Mouse (Mus musculus): ENCODE results near the gene Nfe2l1. TPM values are rescaled to one million over a fixed set of nuclear protein-coding genes. Genes with fewer than 3 reads are reported as not detected.

Nfe2l1 gene
- polyA plus RNA-seq, 1 experiment from 2014 or later = 64.8 TPM

DNA sequence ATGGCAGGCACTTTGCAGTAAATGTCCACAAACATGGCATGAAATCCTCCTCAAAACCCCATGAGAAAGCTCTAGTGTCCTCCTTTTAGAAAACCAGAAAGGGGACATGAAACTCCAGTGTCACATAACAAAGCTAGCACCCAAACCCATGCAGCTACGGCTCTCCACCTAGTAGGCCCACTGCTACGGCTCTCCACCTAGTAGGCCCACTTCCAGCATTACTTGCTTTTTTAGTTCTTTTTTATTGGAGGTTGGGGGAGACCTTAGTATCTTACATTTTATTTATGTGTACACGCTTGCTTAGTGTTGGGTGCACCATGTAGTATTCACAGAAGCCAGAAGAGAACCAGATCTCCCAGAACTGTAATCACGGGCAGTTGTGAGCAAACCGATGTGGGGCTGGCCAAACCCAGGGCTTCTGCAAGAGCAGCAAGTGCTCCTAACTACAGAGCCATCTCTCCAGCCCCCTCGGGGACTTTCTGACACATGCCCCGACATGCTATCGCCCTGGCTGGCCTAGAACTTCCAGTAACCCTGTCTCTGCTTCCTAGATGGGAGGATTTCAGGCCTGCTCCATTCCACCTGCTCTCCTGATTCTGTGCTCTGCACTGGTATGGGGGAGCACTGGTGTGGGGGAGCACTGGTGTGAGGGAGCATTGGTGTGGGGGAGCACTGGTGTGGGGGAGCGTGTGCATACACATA lies 58.3 kb downstream of the Nfe2l1 start:
- H3K36me3 ChIP-seq (ENCODE audit: control insufficient read depth, insufficient read depth) = peaks cover 17% of the 10 kb centered on the region

GRCm38 (mm10) chr11:96768240-96768639 lies 61.5 kb downstream of the Nfe2l1 start:
- Histone ChIP-seq H3K27ac (ENCODE audit: low read length) (peak overlapping the region; percentile 63; the same call in 1 of the 2 replicates), H3K9ac (replicated peaks; ENCODE audit: low read depth, low read length) (no peak overlapping the region), H3K27me3 (replicated peaks; ENCODE audit: control insufficient read depth, insufficient read depth, low read length) (no peaks in the 10 kb centered on the region), H3K4me1 (replicated peaks; ENCODE audit: control insufficient read depth, insufficient read depth, low read length) (peaks cover 14% of the 10 kb centered on the region), H3K4me2 (ENCODE audit: low read length) (no peak overlapping the region), H3K4me3 (replicated peaks; ENCODE audit: low read length) (no peak overlapping the region), H3K9me3 (ENCODE audit: control insufficient read depth, low read length) (no peaks in the 10 kb centered on the region), H3K36me3 (ENCODE audit: control insufficient read depth, insufficient read depth) (peaks cover 17% of the 10 kb centered on the region)
- ATAC-seq = no peak
- WGBS = 64% methylated on average over 9 of the region's 9 CpGs

More for the DNA sequence above, 58.3 kb downstream of the Nfe2l1 start:
- Histone ChIP-seq H3K4me3 (replicated peaks; ENCODE audit: low read length) (no peak overlapping the region), H3K27me3 (replicated peaks; ENCODE audit: control insufficient read depth, insufficient read depth, low read length) (no peaks in the 10 kb centered on the region), H3K4me1 (replicated peaks; ENCODE audit: control insufficient read depth, insufficient read depth, low read length) (peaks cover 29% of the 10 kb centered on the region), H3K4me2 (ENCODE audit: low read length) (no peak overlapping the region), H3K9ac (replicated peaks; ENCODE audit: low read depth, low read length) (no peak overlapping the region), H3K27ac (ENCODE audit: low read length) (no peak overlapping the region), H3K9me3 (ENCODE audit: control insufficient read depth, low read length) (no peaks in the 10 kb centered on the region)
- no peak for ATAC-seq
- 93% methylated on average over 9 of the region's 9 CpGs for WGBS

MicroRNAs within 50 kb of the gene (microRNA counts, 519-probe panel; counts per million panel counts)
- microRNA mmu-miR-152 = 2,611 counts per million, percentile 65 among the panel's probes with 10 or more counts

Small RNA genes within 50 kb of the gene (microRNA-seq; reads per million reads assigned to microRNA genes)
- 22.2 reads per million, percentile 35 among the genes with 10 or more reads in this experiment for gene Mir152

Other genes with a start within 250 kb of the Nfe2l1 start
- 43.1 and 44.1 TPM in 2 replicates for gene Snx11, start 52.4 kb downstream of the Nfe2l1 start, polyA plus RNA-seq (2015; fragmentation: Nextera tagmentation; extraction: Ambion mirVana)
- 87.7 and 93.3 TPM in 2 replicates for gene Cbx1, start 40.8 kb downstream of the Nfe2l1 start, polyA plus RNA-seq (2015; fragmentation: Nextera tagmentation; extraction: Ambion mirVana)
- gene Copz2, start 19.9 kb upstream of the Nfe2l1 start, polyA plus RNA-seq (2015; fragmentation: Nextera tagmentation; extraction: Ambion mirVana) = 10.4 and 16.6 TPM in 2 replicates
- gene Cdk5rap3, start 86.5 kb upstream of the Nfe2l1 start, polyA plus RNA-seq (2015; fragmentation: Nextera tagmentation; extraction: Ambion mirVana) = 103 and 106 TPM in 2 replicates
- gene Prr15l, start 98.1 kb upstream of the Nfe2l1 start, polyA plus RNA-seq (2015; fragmentation: Nextera tagmentation; extraction: Ambion mirVana) = 0.19 and 0.27 TPM in 2 replicates
- 21.7 and 22.8 TPM in 2 replicates for gene Pnpo, start 114.0 kb upstream of the Nfe2l1 start, polyA plus RNA-seq (2015; fragmentation: Nextera tagmentation; extraction: Ambion mirVana)
- gene Sp2, start 153.0 kb upstream of the Nfe2l1 start, polyA plus RNA-seq (2015; fragmentation: Nextera tagmentation; extraction: Ambion mirVana) = 16.2 and 16.3 TPM in 2 replicates
- gene Sp6, start 183.4 kb upstream of the Nfe2l1 start, polyA plus RNA-seq (2015; fragmentation: Nextera tagmentation; extraction: Ambion mirVana) = 0.29 and 0.68 TPM in 2 replicates
- 14.4 and 16.2 TPM in 2 replicates for gene Scrn2, start 200.0 kb upstream of the Nfe2l1 start, polyA plus RNA-seq (2015; fragmentation: Nextera tagmentation; extraction: Ambion mirVana)
- 3.0 and 3.1 TPM in 2 replicates for gene Lrrc46, start 211.4 kb upstream of the Nfe2l1 start, polyA plus RNA-seq (2015; fragmentation: Nextera tagmentation; extraction: Ambion mirVana)
- 54.3 and 56.2 TPM in 2 replicates for gene Mrpl10, start 211.6 kb upstream of the Nfe2l1 start, polyA plus RNA-seq (2015; fragmentation: Nextera tagmentation; extraction: Ambion mirVana)
- 11.0 and 13.1 TPM in 2 replicates for gene Osbpl7, start 220.7 kb upstream of the Nfe2l1 start, polyA plus RNA-seq (2015; fragmentation: Nextera tagmentation; extraction: Ambion mirVana)

Measured in forebrain, embryonic 16.5 days (tissue).